Mouse (Mus musculus): ENCODE results near the gene Chat. TPM values are rescaled to one million over a fixed set of nuclear protein-coding genes. Genes with fewer than 3 reads are reported as not detected.

Chat gene
- polyA plus RNA-seq, 1 experiment = 1.4 TPM

GRCm38 (mm10) chr14:32452552-32452951 lies 13.2 kb downstream of the Chat start:
- Histone ChIP-seq H3K27me3 (ENCODE audit: control insufficient read depth, insufficient read depth, low read length) (no peaks in the 10 kb centered on the region), H3K4me3 (ENCODE audit: low read depth, low read length) (no peak overlapping the region), H3K27ac (ENCODE audit: insufficient read depth, low read depth, low read length) (no peak overlapping the region), H3K4me1 (ENCODE audit: control insufficient read depth, insufficient read depth, insufficient read length, low read length) (no peaks in the 10 kb centered on the region), H3K36me3 (ENCODE audit: control insufficient read depth, insufficient read depth, low read length) (no peaks in the 10 kb centered on the region)
- no peak for TF ChIP-seq CTCF (IDR thresholded peaks at IDR 0.05; ENCODE audit: extremely low read depth, insufficient read length, insufficient replicate concordance, low read depth, low read length)
- TF ChIP-seq POLR2A (IDR thresholded peaks at IDR 0.05; ENCODE audit: low read depth, low read length) = no peak
- whole genome bisulfite sequencing = 11% methylated on average over 4 of the region's 4 CpGs

GRCm38 (mm10) chr14:32446989-32447388 lies 18.8 kb downstream of the Chat start:
- TF ChIP-seq POLR2A (IDR thresholded peaks at IDR 0.05; ENCODE audit: low read depth, low read length) (no peak), CTCF (IDR thresholded peaks at IDR 0.05; ENCODE audit: extremely low read depth, insufficient read length, insufficient replicate concordance, low read depth, low read length) (no peak)
- WGBS = 67% methylated on average over 6 of the region's 6 CpGs
- H3K4me1 ChIP-seq (ENCODE audit: control insufficient read depth, insufficient read depth, insufficient read length, low read length) = no peaks in the 10 kb centered on the region

GRCm38 (mm10) chr14:32443446-32443845 lies 22.3 kb downstream of the Chat start:
- WGBS = 42% methylated on average over 8 of the region's 8 CpGs

More at GRCm38 (mm10) chr14:32446989-32447388, 18.8 kb downstream of the Chat start:
- no peaks in the 10 kb centered on the region for H3K27me3 ChIP-seq (ENCODE audit: control insufficient read depth, insufficient read depth, low read length)
- no peak overlapping the region for H3K4me3 ChIP-seq (ENCODE audit: low read depth, low read length)
- H3K27ac ChIP-seq (ENCODE audit: insufficient read depth, low read depth, low read length) = no peak overlapping the region
- H3K36me3 ChIP-seq (ENCODE audit: control insufficient read depth, insufficient read depth, low read length) = no peaks in the 10 kb centered on the region

GRCm38 (mm10) chr14:32439744-32440143 lies 26.0 kb downstream of the Chat start:
- no peaks in the 10 kb centered on the region for H3K4me1 ChIP-seq (ENCODE audit: control insufficient read depth, insufficient read depth, insufficient read length, low read length)
- H3K4me3 ChIP-seq (ENCODE audit: low read depth, low read length) = no peak overlapping the region
- TF ChIP-seq POLR2A (IDR thresholded peaks at IDR 0.05; ENCODE audit: low read depth, low read length) (no peak), CTCF (IDR thresholded peaks at IDR 0.05; ENCODE audit: extremely low read depth, insufficient read length, insufficient replicate concordance, low read depth, low read length) (no peak)
- WGBS = 26% methylated on average over 3 of the region's 3 CpGs
- no peak overlapping the region for H3K27ac ChIP-seq (ENCODE audit: insufficient read depth, low read depth, low read length)
- no peaks in the 10 kb centered on the region for H3K27me3 ChIP-seq (ENCODE audit: control insufficient read depth, insufficient read depth, low read length)
- H3K36me3 ChIP-seq (ENCODE audit: control insufficient read depth, insufficient read depth, low read length) = no peaks in the 10 kb centered on the region

More at GRCm38 (mm10) chr14:32443446-32443845, 22.3 kb downstream of the Chat start:
- TF ChIP-seq POLR2A (IDR thresholded peaks at IDR 0.05; ENCODE audit: low read depth, low read length) (no peak), CTCF (IDR thresholded peaks at IDR 0.05; ENCODE audit: extremely low read depth, insufficient read length, insufficient replicate concordance, low read depth, low read length) (no peak)
- no peaks in the 10 kb centered on the region for H3K27me3 ChIP-seq (ENCODE audit: control insufficient read depth, insufficient read depth, low read length)
- no peaks in the 10 kb centered on the region for H3K36me3 ChIP-seq (ENCODE audit: control insufficient read depth, insufficient read depth, low read length)
- no peaks in the 10 kb centered on the region for H3K4me1 ChIP-seq (ENCODE audit: control insufficient read depth, insufficient read depth, insufficient read length, low read length)
- no peak overlapping the region for H3K27ac ChIP-seq (ENCODE audit: insufficient read depth, low read depth, low read length)
- no peak overlapping the region for H3K4me3 ChIP-seq (ENCODE audit: low read depth, low read length)

GRCm38 (mm10) chr14:32439316-32439715 lies 26.5 kb downstream of the Chat start:
- 55% methylated on average over 5 of the region's 5 CpGs for WGBS
- H3K27ac ChIP-seq (ENCODE audit: insufficient read depth, low read depth, low read length) = no peak overlapping the region

GRCm38 (mm10) chr14:32437352-32437793 lies 28.4 kb downstream of the Chat start:
- TF ChIP-seq POLR2A (IDR thresholded peaks at IDR 0.05; ENCODE audit: low read depth, low read length) (no peak), CTCF (IDR thresholded peaks at IDR 0.05; ENCODE audit: extremely low read depth, insufficient read length, insufficient replicate concordance, low read depth, low read length) (peak; percentile 20; the same call in 1 of the 2 replicates)
- Histone ChIP-seq H3K27me3 (ENCODE audit: control insufficient read depth, insufficient read depth, low read length) (no peaks in the 10 kb centered on the region), H3K36me3 (ENCODE audit: control insufficient read depth, insufficient read depth, low read length) (no peaks in the 10 kb centered on the region), H3K4me3 (ENCODE audit: low read depth, low read length) (no peak overlapping the region), H3K27ac (ENCODE audit: insufficient read depth, low read depth, low read length) (no peak overlapping the region), H3K4me1 (ENCODE audit: control insufficient read depth, insufficient read depth, insufficient read length, low read length) (no peaks in the 10 kb centered on the region)
- 47% methylated on average over 5 of the region's 5 CpGs for WGBS

More at GRCm38 (mm10) chr14:32439316-32439715, 26.5 kb downstream of the Chat start:
- no peaks in the 10 kb centered on the region for H3K4me1 ChIP-seq (ENCODE audit: control insufficient read depth, insufficient read depth, insufficient read length, low read length)
- H3K27me3 ChIP-seq (ENCODE audit: control insufficient read depth, insufficient read depth, low read length) = no peaks in the 10 kb centered on the region
- TF ChIP-seq CTCF (IDR thresholded peaks at IDR 0.05; ENCODE audit: extremely low read depth, insufficient read length, insufficient replicate concordance, low read depth, low read length) (no peak), POLR2A (IDR thresholded peaks at IDR 0.05; ENCODE audit: low read depth, low read length) (no peak)
- H3K36me3 ChIP-seq (ENCODE audit: control insufficient read depth, insufficient read depth, low read length) = no peaks in the 10 kb centered on the region
- no peak overlapping the region for H3K4me3 ChIP-seq (ENCODE audit: low read depth, low read length)

GRCm38 (mm10) chr14:32429030-32429602 lies 36.7 kb downstream of the Chat start:
- no peaks in the 10 kb centered on the region for H3K27me3 ChIP-seq (ENCODE audit: control insufficient read depth, insufficient read depth, low read length)
- no peaks in the 10 kb centered on the region for H3K36me3 ChIP-seq (ENCODE audit: control insufficient read depth, insufficient read depth, low read length)
- no peak for TF ChIP-seq POLR2A (IDR thresholded peaks at IDR 0.05; ENCODE audit: low read depth, low read length)
- TF ChIP-seq CTCF (IDR thresholded peaks at IDR 0.05; ENCODE audit: extremely low read depth, insufficient read length, insufficient replicate concordance, low read depth, low read length) = no peak
- H3K4me1 ChIP-seq (ENCODE audit: control insufficient read depth, insufficient read depth, insufficient read length, low read length) = no peaks in the 10 kb centered on the region
- H3K27ac ChIP-seq (ENCODE audit: insufficient read depth, low read depth, low read length) = no peak overlapping the region
- 52% methylated on average over 8 of the region's 8 CpGs for WGBS
- H3K4me3 ChIP-seq (ENCODE audit: low read depth, low read length) = no peak overlapping the region
